Mouse (Mus musculus) kidney, adult 2 months (tissue): ENCODE data around the gene Pcp4.

Source experiments
- CTCF ChIP-seq: fragments of 200-500 bp; conservative IDR thresholded peaks from 2 replicates; pipeline ENCODE4 v1.5.1; 2011; ENCODE audit warnings: low read depth, mild to moderate bottlenecking, control low read depth, low read length, moderate library complexity, mixed read lengths; ENCODE audit not compliant: insufficient read depth, insufficient read length
- POLR2A ChIP-seq: fragments of 200-500 bp; IDR thresholded peaks from one replicate; pipeline ENCODE4 v1.6.1; 2011; ENCODE audit warnings: low read depth, low read length, control low read depth

GRCm38 (mm10) chr16:96556621-96557020 lies 89.2 kb downstream of the Pcp4 start:
- TF ChIP-seq CTCF (no peak), POLR2A (no peak)
